Mouse (Mus musculus): ENCODE measurements around the gene Fosl2. TPM values are rescaled to one million over a fixed set of nuclear protein-coding genes. Genes with fewer than 3 reads are reported as not detected.

Fosl2 gene
- 1.9 and 2.0 TPM in 2 replicates for polyA plus RNA-seq (2014; fragmentation: Nextera tagmentation; extraction: Ambion mirVana)

DNA sequence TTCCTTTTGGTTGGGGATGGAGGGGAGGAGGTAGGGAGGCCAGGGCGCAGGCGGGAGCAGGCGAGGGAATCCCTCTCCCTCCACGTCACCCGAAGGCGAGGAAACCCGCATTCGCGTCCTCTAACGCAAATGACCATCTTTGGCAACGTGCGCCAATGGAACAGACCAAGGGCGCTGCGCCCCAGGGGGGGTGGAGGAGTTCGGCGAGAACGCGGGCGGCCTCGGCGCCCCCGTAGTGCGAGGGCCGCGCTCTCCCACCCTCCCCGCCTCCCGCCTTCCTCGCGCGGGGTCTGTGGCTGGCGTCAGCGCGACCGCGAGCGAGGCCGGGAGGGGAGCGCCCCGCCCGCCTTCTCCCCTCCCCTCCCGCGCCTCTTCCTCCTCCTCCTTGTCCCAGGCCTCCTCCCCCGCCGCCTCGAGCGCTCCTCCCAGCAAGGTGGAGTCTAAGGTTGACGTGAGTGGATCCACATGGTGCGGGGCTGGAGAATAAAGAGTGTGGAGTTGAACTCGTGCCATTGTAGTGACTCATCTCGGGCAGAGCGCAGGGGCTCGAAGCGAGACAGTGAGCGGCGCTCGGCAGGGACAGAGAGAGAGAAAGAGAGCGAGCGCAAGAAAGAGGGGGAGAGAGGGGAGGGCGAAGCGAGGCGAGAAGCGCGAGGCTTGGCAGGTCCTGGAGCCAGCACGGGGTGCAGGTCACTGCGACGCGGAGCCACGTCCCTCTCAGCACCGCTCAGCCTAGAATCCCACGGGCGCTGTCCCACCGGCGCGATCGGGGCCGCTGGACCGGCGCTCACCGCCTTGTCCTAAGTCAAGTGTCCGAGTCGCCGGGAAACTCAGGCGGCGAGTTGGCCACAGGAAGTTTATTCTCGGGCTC, at the start of gene Fosl2:
Fosl2 (plus strand) TSS at position 466 of the 871 bp plus-strand sequence.
- peaks cover 59% of the 10 kb centered on the region for H3K27me3 ChIP-seq (replicated peaks; ENCODE audit: control insufficient read depth, insufficient read depth, low read length)
- no peaks in the 10 kb centered on the region for H3K9me3 ChIP-seq (ENCODE audit: control insufficient read depth, low read length)
- under 1% methylated on average over 83 of the region's 85 CpGs for WGBS
- ATAC-seq (replicated peaks; ENCODE audit: low FRiP score): peak; percentile 75
- peaks cover 11% of the 10 kb centered on the region for H3K4me1 ChIP-seq (replicated peaks; ENCODE audit: control insufficient read depth, insufficient read depth, low read length)
- H3K27ac ChIP-seq (ENCODE audit: low read depth, low read length): peak within 1 kb of the TSS; percentile 87
- peak; percentile 86 for DNase-seq (ENCODE audit: low spot score)
- peak within 1 kb of the TSS; percentile 93 for H3K4me2 ChIP-seq
- peak within 1 kb of the TSS; percentile 68 for H3K9ac ChIP-seq (ENCODE audit: low read depth, low read length)
- no peaks in the 10 kb centered on the region for H3K36me3 ChIP-seq (ENCODE audit: control insufficient read depth, insufficient read depth, low read length)
- peak within 1 kb of the TSS; percentile 72 for H3K4me3 ChIP-seq (ENCODE audit: low read depth, low read length)

- Histone ChIP-seq H3K9me3 (ENCODE audit: control insufficient read depth, low read length) (no peaks in the 10 kb centered on the region), H3K27ac (ENCODE audit: low read depth, low read length) (no peak overlapping the region), H3K4me1 (replicated peaks; ENCODE audit: control insufficient read depth, insufficient read depth, low read length) (peaks cover 8% of the 10 kb centered on the region; the same call in 1 of the 2 replicates), H3K36me3 (ENCODE audit: control insufficient read depth, insufficient read depth, low read length) (no peaks in the 10 kb centered on the region), H3K9ac (ENCODE audit: low read depth, low read length) (no peak overlapping the region), H3K4me3 (ENCODE audit: low read depth, low read length) (no peak overlapping the region), H3K27me3 (replicated peaks; ENCODE audit: control insufficient read depth, insufficient read depth, low read length) (no peaks in the 10 kb centered on the region), H3K4me2 (no peak overlapping the region)
- 81% methylated on average over 2 of the region's 2 CpGs for WGBS
- DNase-seq (ENCODE audit: low spot score): no peak
- no peak for ATAC-seq (replicated peaks; ENCODE audit: low FRiP score)
Observed at GRCm38 (mm10) chr5:32085971-32086370, 49.6 kb upstream of the Fosl2 start.

DNA sequence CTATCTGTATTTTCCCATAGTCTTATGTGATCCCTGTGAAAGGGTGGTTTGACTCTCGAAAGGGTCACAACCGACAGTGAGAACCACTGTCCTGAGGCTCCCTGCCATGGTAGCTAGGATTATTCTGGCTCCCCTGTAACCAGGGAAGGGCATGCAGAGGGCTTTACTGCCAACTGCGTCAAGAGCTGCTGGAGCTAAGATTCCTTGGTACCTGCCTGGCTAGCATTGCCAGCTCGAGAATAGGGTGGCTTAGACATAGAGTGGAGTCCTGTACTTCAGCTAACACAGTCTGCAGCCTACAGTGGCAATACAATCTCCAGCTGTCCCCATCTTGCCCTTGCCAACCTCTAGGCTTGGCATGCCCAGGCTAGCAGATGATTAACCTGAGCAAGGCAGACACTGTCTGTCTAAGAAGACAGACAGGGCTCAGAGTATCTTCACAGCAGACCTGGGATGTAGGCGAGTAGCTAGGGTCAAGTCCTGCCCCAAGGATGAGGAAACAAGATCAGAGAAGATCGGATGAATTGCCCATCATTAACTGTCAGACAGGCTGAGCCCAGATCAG, 49.0 kb upstream of the Fosl2 start:
- Histone ChIP-seq H3K27me3 (replicated peaks; ENCODE audit: control insufficient read depth, insufficient read depth, low read length) (no peaks in the 10 kb centered on the region), H3K9ac (ENCODE audit: low read depth, low read length) (no peak overlapping the region), H3K4me3 (ENCODE audit: low read depth, low read length) (no peak overlapping the region), H3K36me3 (ENCODE audit: control insufficient read depth, insufficient read depth, low read length) (no peaks in the 10 kb centered on the region), H3K4me1 (replicated peaks; ENCODE audit: control insufficient read depth, insufficient read depth, low read length) (0 out of 2 replicates have a peak, but pooled peaks cover 4% of the 10 kb centered on the region), H3K4me2 (no peak overlapping the region), H3K9me3 (ENCODE audit: control insufficient read depth, low read length) (no peaks in the 10 kb centered on the region), H3K27ac (ENCODE audit: low read depth, low read length) (no peak overlapping the region)
- no peak for ATAC-seq (replicated peaks; ENCODE audit: low FRiP score)
- no peak for DNase-seq (ENCODE audit: low spot score)
- WGBS: 79% methylated on average over 6 of the region's 6 CpGs

GRCm38 (mm10) chr5:32089481-32089880, 46.1 kb upstream of the Fosl2 start:
- Histone ChIP-seq H3K4me2 (no peak overlapping the region), H3K9me3 (ENCODE audit: control insufficient read depth, low read length) (no peaks in the 10 kb centered on the region), H3K36me3 (ENCODE audit: control insufficient read depth, insufficient read depth, low read length) (no peaks in the 10 kb centered on the region), H3K27ac (ENCODE audit: low read depth, low read length) (no peak overlapping the region), H3K4me1 (replicated peaks; ENCODE audit: control insufficient read depth, insufficient read depth, low read length) (0 out of 2 replicates have a peak, but pooled peaks cover 4% of the 10 kb centered on the region), H3K27me3 (replicated peaks; ENCODE audit: control insufficient read depth, insufficient read depth, low read length) (no peaks in the 10 kb centered on the region), H3K9ac (ENCODE audit: low read depth, low read length) (no peak overlapping the region), H3K4me3 (ENCODE audit: low read depth, low read length) (no peak overlapping the region)
- ATAC-seq (replicated peaks; ENCODE audit: low FRiP score) (no peak), DNase-seq (ENCODE audit: low spot score) (no peak)
- WGBS: 44% methylated on average over 5 of the region's 5 CpGs

GRCm38 (mm10) chr5:32092281-32092680, 43.3 kb upstream of the Fosl2 start:
- no peak overlapping the region for H3K9ac ChIP-seq (ENCODE audit: low read depth, low read length)
- ATAC-seq (replicated peaks; ENCODE audit: low FRiP score): no peak

GRCm38 (mm10) chr5:32098691-32099090, 36.9 kb upstream of the Fosl2 start:
- H3K36me3 ChIP-seq (ENCODE audit: control insufficient read depth, insufficient read depth, low read length): no peaks in the 10 kb centered on the region
- H3K9me3 ChIP-seq (ENCODE audit: control insufficient read depth, low read length): no peaks in the 10 kb centered on the region
- no peak overlapping the region for H3K27ac ChIP-seq (ENCODE audit: low read depth, low read length)
- peaks cover 3% of the 10 kb centered on the region; the same call in 1 of the 2 replicates for H3K4me1 ChIP-seq (replicated peaks; ENCODE audit: control insufficient read depth, insufficient read depth, low read length)
- no peaks in the 10 kb centered on the region for H3K27me3 ChIP-seq (replicated peaks; ENCODE audit: control insufficient read depth, insufficient read depth, low read length)
- no peak for DNase-seq (ENCODE audit: low spot score)
- H3K4me3 ChIP-seq (ENCODE audit: low read depth, low read length): no peak overlapping the region
- no peak overlapping the region for H3K4me2 ChIP-seq
- no peak for ATAC-seq (replicated peaks; ENCODE audit: low FRiP score)
- WGBS: 78% methylated on average over 3 of the region's 3 CpGs
- H3K9ac ChIP-seq (ENCODE audit: low read depth, low read length): no peak overlapping the region

More at GRCm38 (mm10) chr5:32092281-32092680, 43.3 kb upstream of the Fosl2 start:
- Histone ChIP-seq H3K4me3 (ENCODE audit: low read depth, low read length) (no peak overlapping the region), H3K27me3 (replicated peaks; ENCODE audit: control insufficient read depth, insufficient read depth, low read length) (no peaks in the 10 kb centered on the region), H3K27ac (ENCODE audit: low read depth, low read length) (no peak overlapping the region), H3K4me1 (replicated peaks; ENCODE audit: control insufficient read depth, insufficient read depth, low read length) (0 out of 2 replicates have a peak, but pooled peaks cover 4% of the 10 kb centered on the region), H3K9me3 (ENCODE audit: control insufficient read depth, low read length) (no peaks in the 10 kb centered on the region), H3K4me2 (no peak overlapping the region), H3K36me3 (ENCODE audit: control insufficient read depth, insufficient read depth, low read length) (no peaks in the 10 kb centered on the region)
- DNase-seq (ENCODE audit: low spot score): no peak

- Histone ChIP-seq H3K9ac (ENCODE audit: low read depth, low read length) (no peak overlapping the region), H3K4me3 (ENCODE audit: low read depth, low read length) (no peak overlapping the region), H3K27me3 (replicated peaks; ENCODE audit: control insufficient read depth, insufficient read depth, low read length) (no peaks in the 10 kb centered on the region), H3K36me3 (ENCODE audit: control insufficient read depth, insufficient read depth, low read length) (no peaks in the 10 kb centered on the region), H3K4me1 (replicated peaks; ENCODE audit: control insufficient read depth, insufficient read depth, low read length) (peaks cover 3% of the 10 kb centered on the region; the same call in 1 of the 2 replicates), H3K9me3 (ENCODE audit: control insufficient read depth, low read length) (no peaks in the 10 kb centered on the region), H3K4me2 (no peak overlapping the region), H3K27ac (ENCODE audit: low read depth, low read length) (no peak overlapping the region)
- 57% methylated on average over 5 of the region's 5 CpGs for WGBS
- ATAC-seq (replicated peaks; ENCODE audit: low FRiP score): no peak
- no peak for DNase-seq (ENCODE audit: low spot score)
Observed at GRCm38 (mm10) chr5:32102484-32102883, 33.1 kb upstream of the Fosl2 start.

GRCm38 (mm10) chr5:32102971-32103431, 32.6 kb upstream of the Fosl2 start:
- H3K9ac ChIP-seq (ENCODE audit: low read depth, low read length): no peak overlapping the region
- H3K4me1 ChIP-seq (replicated peaks; ENCODE audit: control insufficient read depth, insufficient read depth, low read length): peaks cover 3% of the 10 kb centered on the region; the same call in 1 of the 2 replicates
- no peak overlapping the region for H3K4me2 ChIP-seq
- DNase-seq (ENCODE audit: low spot score) (no peak), ATAC-seq (replicated peaks; ENCODE audit: low FRiP score) (no peak)
- no peak overlapping the region for H3K27ac ChIP-seq (ENCODE audit: low read depth, low read length)
- H3K9me3 ChIP-seq (ENCODE audit: control insufficient read depth, low read length): no peaks in the 10 kb centered on the region
- no peaks in the 10 kb centered on the region for H3K36me3 ChIP-seq (ENCODE audit: control insufficient read depth, insufficient read depth, low read length)
- 78% methylated on average over 6 of the region's 6 CpGs for WGBS
- no peak overlapping the region for H3K4me3 ChIP-seq (ENCODE audit: low read depth, low read length)
- H3K27me3 ChIP-seq (replicated peaks; ENCODE audit: control insufficient read depth, insufficient read depth, low read length): no peaks in the 10 kb centered on the region
